Mouse (Mus musculus): ENCODE measurements at regions not wholly inside any gene's neighbourhood (a gene's known extent, or its start where the extent isn't known, plus 50 kb on each side); places are given as distances from the start of the nearest gene placed in this dataset.

- DNase-seq (ENCODE audit: low read depth, low spot score) = peak; percentile 82
Observed at GRCm38 (mm10) chr7:125005638-125006037, 438.8 kb upstream of the Kdm8 start.

- no peak for DNase-seq (ENCODE audit: low read depth, low spot score)
Observed at GRCm38 (mm10) chr7:125019259-125019658, 425.2 kb upstream of the Kdm8 start.

GRCm38 (mm10) chr7:125024944-125025343 lies 419.5 kb upstream of the Kdm8 start:
- peak; percentile 10 for DNase-seq (ENCODE audit: low read depth, low spot score)

- DNase-seq (ENCODE audit: low read depth, low spot score) = peak; percentile 39
Observed at GRCm38 (mm10) chr7:125033778-125034177, 410.7 kb upstream of the Kdm8 start.

GRCm38 (mm10) chr7:125034196-125034595 lies 410.3 kb upstream of the Kdm8 start:
- DNase-seq (ENCODE audit: low read depth, low spot score) = peak; percentile 7

- DNase-seq (ENCODE audit: low read depth, low spot score) = peak; percentile 5
Observed at GRCm38 (mm10) chr7:125036098-125036991, 408.1 kb upstream of the Kdm8 start.

GRCm38 (mm10) chr7:125038840-125039239 lies 405.6 kb upstream of the Kdm8 start:
- peak; percentile 6 for DNase-seq (ENCODE audit: low read depth, low spot score)

- DNase-seq (ENCODE audit: low read depth, low spot score) = peak; percentile 71
Observed at GRCm38 (mm10) chr7:125055951-125056625, 388.4 kb upstream of the Kdm8 start.

- DNase-seq (ENCODE audit: low read depth, low spot score) = peak; percentile 74
Observed at GRCm38 (mm10) chr7:125102464-125102863, 342.0 kb upstream of the Kdm8 start.

GRCm38 (mm10) chr7:125104011-125104410 lies 340.5 kb upstream of the Kdm8 start:
- DNase-seq (ENCODE audit: low read depth, low spot score) = no peak

GRCm38 (mm10) chr7:125112820-125113273 lies 331.6 kb upstream of the Kdm8 start:
- DNase-seq (ENCODE audit: low read depth, low spot score) = peak; percentile 27

- DNase-seq (ENCODE audit: low read depth, low spot score) = peak; percentile 69
Observed at GRCm38 (mm10) chr7:125115322-125115996, 329.0 kb upstream of the Kdm8 start.

- peak; percentile 74 for DNase-seq (ENCODE audit: low read depth, low spot score)
Observed at GRCm38 (mm10) chr7:125117173-125117572, 327.3 kb upstream of the Kdm8 start.

GRCm38 (mm10) chr7:125129187-125129586 lies 315.3 kb upstream of the Kdm8 start:
- DNase-seq (ENCODE audit: low read depth, low spot score) = no peak

GRCm38 (mm10) chr7:125131968-125132367 lies 312.5 kb upstream of the Kdm8 start:
- no peak for DNase-seq (ENCODE audit: low read depth, low spot score)

- no peak for DNase-seq (ENCODE audit: low read depth, low spot score)
Observed at GRCm38 (mm10) chr7:125138607-125139006, 305.9 kb upstream of the Kdm8 start.

GRCm38 (mm10) chr7:125139196-125139595 lies 305.3 kb upstream of the Kdm8 start:
- no peak for DNase-seq (ENCODE audit: low read depth, low spot score)

GRCm38 (mm10) chr7:125140854-125141253 lies 303.6 kb upstream of the Kdm8 start:
- DNase-seq (ENCODE audit: low read depth, low spot score) = no peak

- no peak for DNase-seq (ENCODE audit: low read depth, low spot score)
Observed at GRCm38 (mm10) chr7:125141864-125142263, 302.6 kb upstream of the Kdm8 start.

GRCm38 (mm10) chr7:125146025-125146424 lies 298.5 kb upstream of the Kdm8 start:
- no peak for DNase-seq (ENCODE audit: low read depth, low spot score)

- DNase-seq (ENCODE audit: low read depth, low spot score) = no peak
Observed at GRCm38 (mm10) chr7:125149151-125149550, 295.3 kb upstream of the Kdm8 start.

GRCm38 (mm10) chr7:125149740-125150139 lies 294.7 kb upstream of the Kdm8 start:
- DNase-seq (ENCODE audit: low read depth, low spot score) = no peak
